Mouse (Mus musculus) heart, postnatal 14 days (tissue): ENCODE measurements around the gene Scamp2. TPM values are rescaled to one million over a fixed set of nuclear protein-coding genes. Genes with fewer than 3 reads are reported as not detected.

ENCODE experiments used
- DNase-seq, 2 experiments: peaks; one replicate each; pipeline ENCODE4 v3.0.0; 2021 to 2022
- intact Hi-C: fragments of 180-260 bp; cut with DNase I; formaldehyde crosslinking; loops from one replicate; pipeline ENCODE4 v1.15.1; 2025
- total RNA-seq, 2 experiments: library from RNA; stranded (reverse); gene quantifications; 2 replicates each; pipeline ENCODE4 v1.2.3; 2021

Scamp2 gene
- total RNA-seq, 2 experiments from 2014 or later: 28.0 to 32.7 TPM

DNA sequence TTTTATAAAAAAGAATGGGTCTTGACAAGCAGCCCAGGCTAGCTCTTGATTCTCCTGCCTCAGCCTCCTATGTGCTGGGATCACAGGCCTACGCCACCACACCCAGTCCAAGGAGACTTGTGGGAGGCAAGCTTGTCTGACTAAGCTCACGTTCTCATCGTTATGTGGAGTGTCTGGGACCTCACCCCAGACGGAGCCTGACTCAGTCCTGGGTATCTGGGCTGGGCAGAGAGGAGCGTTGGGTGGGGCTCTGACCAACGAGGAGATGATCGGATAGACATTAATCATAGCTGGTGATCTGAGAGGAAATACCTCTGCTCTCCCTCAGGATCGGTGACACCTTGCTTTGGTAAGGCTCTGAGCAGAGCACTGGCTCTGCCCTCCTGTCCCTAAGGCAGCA, 58.1 kb downstream of the Scamp2 start:
- intact Hi-C loops: no loop called here
- no peak for DNase-seq

DNA sequence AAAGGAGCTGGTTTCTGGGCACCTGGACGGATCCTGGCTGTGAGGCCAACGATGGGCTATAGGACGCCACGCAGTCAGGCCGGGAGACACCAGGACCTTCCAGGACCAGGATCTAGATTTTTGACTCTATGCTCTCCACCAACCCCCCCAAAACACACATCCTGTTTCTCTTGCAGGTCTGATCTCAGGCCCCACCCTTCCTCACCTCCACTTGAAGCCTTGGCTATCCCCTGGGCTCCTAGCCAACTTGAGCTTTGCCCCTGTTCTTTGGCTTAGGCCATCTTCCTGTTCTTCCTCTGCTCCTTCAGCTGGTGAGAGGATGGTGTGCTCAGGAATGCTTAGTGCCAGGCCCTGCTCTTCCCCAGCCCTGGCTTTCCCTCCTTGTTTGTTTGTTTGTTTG, 59.9 kb downstream of the Scamp2 start, which contains the start of gene Lman1l:
Gene Lman1l, minus strand, starts transcription at position 101 of the 400 bp plus-strand sequence.
- intact Hi-C loops: no loop called here
- no peak for DNase-seq

DNA sequence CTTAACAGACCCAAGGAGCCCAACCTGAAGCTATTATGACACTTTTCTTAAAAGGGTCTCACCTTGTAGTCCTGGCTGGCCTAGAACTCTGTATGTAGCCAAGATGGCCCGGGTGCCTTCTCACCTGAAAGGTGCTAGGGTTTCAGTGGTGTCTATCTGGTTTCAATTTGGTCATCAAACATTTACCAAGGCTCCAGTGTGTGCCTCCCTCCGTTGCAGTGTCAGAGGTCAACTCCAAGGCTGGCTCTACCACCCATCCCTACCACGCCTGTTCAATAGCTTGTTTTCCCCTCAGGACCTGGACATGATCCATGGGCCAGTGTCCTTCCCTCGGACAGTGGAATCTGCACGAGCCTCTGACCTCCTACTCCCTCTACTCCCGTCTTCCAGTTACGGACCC, 63.6 kb downstream of the Scamp2 start:
- no peak for DNase-seq

DNA sequence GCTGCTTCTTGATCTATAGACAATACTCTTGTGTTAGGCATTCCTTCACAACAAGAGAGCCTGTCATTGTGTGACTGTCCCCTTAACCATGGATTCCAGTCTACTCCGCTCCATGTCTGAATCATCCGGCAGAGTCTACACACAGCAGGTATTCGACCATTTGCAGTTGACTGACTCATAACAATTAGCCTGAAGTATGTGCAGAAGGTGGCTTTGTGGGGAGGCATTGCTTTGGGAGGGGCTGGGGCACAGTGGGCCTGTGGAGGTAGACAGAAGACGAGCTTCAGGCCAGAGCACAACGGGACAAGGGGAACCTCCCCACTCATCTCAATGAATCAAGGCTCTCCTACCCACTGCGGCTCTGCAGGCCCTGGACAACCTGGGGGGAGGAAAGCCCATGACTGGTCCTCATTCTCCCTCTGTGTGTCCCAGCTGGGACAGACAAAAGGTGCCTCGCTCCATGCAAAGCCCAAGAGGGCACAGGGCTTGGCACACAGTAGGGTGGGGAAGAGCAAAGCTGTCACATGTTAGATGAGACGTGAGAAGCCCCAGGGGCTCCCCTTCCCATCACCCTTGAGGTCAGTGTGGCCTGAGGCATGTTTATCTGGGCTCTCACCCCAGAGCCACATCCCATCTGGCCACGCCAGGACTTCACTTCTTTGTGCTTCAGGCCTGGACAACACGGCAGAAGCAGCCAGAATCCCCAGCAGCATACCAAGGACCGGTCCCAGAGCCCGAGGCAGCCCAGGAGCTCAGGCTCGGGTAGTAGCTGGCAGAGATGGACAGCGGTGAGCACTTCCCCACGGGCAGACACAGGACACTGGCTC, 65.1 kb downstream of the Scamp2 start:
- intact Hi-C loops: loop anchor here (5.0 kb wide), 1 partner anchor 84 kb away; no protein-coding TSS in a partner anchor
- DNase-seq: no peak

More for the DNA sequence above, 63.6 kb downstream of the Scamp2 start:
- intact Hi-C loops: no loop called here

DNA sequence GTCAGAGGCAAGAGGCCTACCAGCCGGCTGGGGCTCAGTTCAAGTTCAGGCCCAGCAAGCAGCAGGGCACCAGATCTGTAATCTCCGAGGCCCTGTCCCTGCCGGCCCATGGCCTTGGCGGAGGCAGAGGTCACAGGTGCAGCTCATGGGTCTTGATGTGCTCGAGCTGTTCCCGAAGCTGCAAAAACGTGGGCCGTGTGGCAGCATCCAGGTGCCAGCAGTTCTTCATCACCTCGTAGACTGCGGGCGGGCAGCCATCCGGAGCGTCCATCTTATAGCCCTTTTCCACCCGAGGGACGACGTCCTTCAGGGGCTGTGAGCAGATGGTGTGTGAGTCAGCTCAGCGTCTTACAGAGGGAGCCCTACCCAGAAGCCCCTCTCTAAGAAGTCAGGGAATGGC, 66.4 kb downstream of the Scamp2 start:
- intact Hi-C loops: loop anchor here (5.0 kb wide), 1 partner anchor 85 kb away; no protein-coding TSS in a partner anchor
- no peak for DNase-seq

DNA sequence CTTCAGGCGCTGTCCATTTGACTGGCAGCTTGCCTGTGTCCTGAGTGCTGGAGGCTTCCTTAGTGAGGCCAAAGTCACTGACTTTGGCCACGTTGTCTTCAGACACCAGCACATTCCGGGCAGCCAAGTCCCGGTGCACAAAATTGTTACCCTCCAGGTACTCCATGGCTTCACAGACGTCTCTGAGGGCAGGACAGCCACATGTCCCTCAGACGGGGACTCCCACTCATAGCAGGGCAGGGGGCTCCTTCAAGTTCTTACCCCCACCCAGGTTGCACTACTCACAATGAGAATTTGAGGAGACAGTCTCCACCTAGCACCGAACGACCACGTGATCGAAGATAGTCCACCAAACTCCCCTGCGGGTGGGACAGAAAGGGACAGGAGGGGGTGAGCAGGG, 67.1 kb downstream of the Scamp2 start:
- DNase-seq: no peak
- intact Hi-C loops: loop anchor here (5.0 kb wide), 1 partner anchor 86 kb away; no protein-coding TSS in a partner anchor

DNA sequence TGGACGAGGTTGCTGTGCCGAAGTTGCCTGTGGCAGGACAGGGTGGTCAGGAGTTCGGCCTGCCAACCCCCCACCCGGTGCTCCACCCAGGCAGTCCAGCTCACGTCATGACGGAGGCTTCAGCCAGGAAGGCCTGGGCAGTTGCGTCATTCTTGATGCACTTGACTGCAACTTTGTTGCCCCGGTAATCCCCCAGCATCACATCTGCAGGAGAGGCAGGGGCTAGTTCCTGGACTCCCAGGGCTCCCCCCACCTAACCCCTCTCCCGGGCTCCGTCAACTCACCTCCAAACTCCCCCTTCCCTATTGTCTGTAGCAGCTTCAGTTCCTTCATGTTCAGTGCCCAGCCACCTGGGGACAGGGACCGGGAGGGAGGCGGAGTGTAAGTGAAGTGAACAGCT, 68.0 kb downstream of the Scamp2 start:
- DNase-seq: no peak
- intact Hi-C loops: loop anchor here (1.0 to 5.0 kb wide), 3 partner anchors 17 to 86 kb away; no protein-coding TSS in a partner anchor

DNA sequence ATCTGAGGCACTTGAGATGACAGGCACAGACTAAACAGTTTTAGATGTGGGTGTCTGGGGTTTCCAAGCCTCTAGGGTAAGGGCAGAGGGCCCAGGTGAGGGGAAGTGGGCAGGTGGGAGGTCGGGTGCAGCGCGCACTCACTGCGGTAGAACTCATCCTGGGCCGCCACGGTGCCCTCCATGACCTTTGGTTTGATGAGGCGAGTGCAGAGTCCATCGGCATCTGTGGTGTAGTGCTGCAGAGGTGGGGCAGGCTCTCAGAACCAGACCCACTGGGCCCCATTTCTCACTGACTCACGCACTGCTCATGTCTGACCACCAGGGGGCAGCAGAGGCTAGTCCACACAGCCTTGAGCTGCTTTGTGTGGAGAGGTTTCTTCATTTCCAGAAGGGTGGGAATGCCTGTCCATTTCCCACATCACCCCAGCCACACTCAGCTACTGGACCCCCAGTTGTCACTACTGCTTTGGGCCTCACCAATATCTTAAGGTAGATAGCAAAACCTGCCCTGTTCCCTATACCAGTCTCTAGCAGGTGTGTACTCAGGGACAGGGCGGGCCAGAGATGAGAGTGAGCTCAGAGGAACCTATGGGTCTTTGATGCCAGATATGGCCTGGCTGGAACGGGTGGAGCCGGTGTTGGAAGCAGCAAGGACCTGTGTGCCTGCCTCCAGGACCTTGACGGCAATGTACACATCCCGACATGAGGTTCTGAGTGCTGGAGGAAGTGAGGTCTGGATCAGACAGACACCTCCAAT, 68.6 kb downstream of the Scamp2 start:
- DNase-seq: peak; percentile 85 to 91
- intact Hi-C loops: loop anchor here (1.0 to 5.0 kb wide), 3 partner anchors 16 to 87 kb away; no protein-coding TSS in a partner anchor

DNA sequence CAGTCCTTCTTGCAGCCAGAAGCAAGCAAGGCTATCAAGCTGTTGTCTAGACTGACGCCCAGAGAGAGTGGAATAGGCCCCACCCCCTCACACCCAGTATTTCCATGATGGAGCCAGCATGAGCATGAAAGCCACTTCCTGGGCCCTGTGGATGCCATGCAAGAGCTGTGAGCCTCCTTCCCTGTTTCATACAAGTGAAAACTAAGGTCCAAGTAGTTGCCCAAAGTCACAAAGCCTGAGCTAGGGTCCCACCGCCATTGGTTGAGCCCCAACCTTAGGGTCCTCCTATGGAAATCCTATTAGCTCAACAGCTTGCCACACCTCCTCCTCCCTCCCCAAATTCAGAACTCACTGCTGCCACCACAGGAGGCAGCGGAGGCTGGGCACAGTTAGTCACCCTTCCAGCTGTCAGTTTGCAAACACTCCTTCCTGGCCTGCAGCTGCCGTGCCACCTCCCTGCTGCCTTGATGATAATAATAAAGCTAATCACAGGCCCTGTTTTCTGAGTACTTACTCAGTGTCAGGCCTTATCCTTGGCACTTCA, 72.8 kb downstream of the Scamp2 start:
- intact Hi-C loops: no loop called here
- DNase-seq: no peak

DNA sequence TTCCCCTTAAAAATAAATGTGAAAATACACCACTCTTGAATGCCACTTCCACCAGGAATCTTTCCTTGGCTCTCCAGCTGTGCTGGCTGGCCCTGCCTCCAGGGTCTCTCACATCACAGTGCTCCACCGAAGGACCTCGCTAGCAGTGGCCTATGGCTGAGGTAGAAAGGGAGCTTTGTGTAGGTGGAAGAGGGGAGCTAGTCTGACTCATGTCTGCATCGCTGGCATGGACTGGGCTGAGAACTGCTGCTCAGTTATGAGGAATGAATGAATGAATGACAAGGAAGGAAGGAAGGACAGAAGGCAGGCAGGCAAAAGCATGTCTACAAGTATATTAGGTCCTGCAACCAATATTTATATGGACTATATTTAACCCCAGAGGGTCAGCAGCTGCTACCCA, 76.5 kb downstream of the Scamp2 start:
- DNase-seq: no peak
- intact Hi-C loops: no loop called here

DNA sequence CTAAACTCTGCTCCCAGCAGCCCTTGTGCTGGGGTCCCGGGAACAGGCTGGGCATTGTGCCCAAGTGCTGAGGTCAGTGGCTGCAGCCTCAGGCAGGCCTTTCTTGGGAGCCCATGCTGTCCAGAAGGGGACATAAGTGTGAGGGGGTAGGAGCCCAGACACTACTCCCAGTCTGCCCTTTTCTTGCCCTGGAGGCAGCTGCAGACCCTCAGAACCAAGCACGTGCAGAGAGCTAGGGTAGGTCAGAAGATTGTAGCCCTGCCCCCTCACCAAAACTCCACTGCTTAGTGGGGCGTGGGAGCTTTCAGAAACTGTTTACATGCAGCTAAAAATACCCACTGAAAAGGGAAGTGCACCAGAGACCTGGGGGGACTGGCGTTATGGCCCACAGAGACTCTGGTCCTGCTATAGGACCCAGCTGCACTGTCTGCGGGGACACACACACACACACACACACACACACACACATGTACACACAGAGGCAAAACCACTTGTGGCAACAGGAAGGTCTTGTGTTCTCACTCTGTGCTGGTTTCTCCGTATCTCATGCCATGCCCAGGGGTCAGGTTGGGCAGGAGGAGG, 77.1 kb downstream of the Scamp2 start:
- intact Hi-C loops: no loop called here
- peak; percentile 77 to 84 for DNase-seq

Other genes with a start within 250 kb of the Scamp2 start
- 1 to 10 TPM; 9.0 to 9.3 TPM for gene Ppcdc, start 120.8 kb upstream of the Scamp2 start, total RNA-seq
- gene Scamp5, start 92.9 kb upstream of the Scamp2 start, total RNA-seq: 1 to 10 TPM; 7.4 to 7.7 TPM
- 1 to 10 TPM; 1.5 to 1.8 TPM for gene Rpp25, start 56.9 kb upstream of the Scamp2 start, total RNA-seq
- 1,000 to 10,000 TPM; 2,287 to 2,318 TPM for gene Cox5a, start 39.7 kb upstream of the Scamp2 start, total RNA-seq
- 1 to 10 TPM; 5.0 to 5.9 TPM for gene Fam219b, start 23.4 kb upstream of the Scamp2 start, total RNA-seq
- 100 to 1,000 TPM; 162 to 176 TPM for gene Mpi, start 8.2 kb upstream of the Scamp2 start, total RNA-seq
- gene Ulk3, start 28.5 kb downstream of the Scamp2 start, total RNA-seq: 1 to 10 TPM; 8.9 to 9.1 TPM
- not detected for gene Cplx3, start 45.3 kb downstream of the Scamp2 start, total RNA-seq
- gene Lman1l, start 59.8 kb downstream of the Scamp2 start, total RNA-seq: not detected
- gene Csk, start 92.7 kb downstream of the Scamp2 start, total RNA-seq: 10 to 100 TPM; 26.9 to 34.1 TPM
- not detected for gene Cyp1a2, start 122.8 kb downstream of the Scamp2 start, total RNA-seq
- gene Cyp1a1, start 127.0 kb downstream of the Scamp2 start, total RNA-seq: not detected
- 1 to 10 TPM; 6.6 to 7.4 TPM for gene Edc3, start 147.6 kb downstream of the Scamp2 start, total RNA-seq
- gene Clk3, start 204.9 kb downstream of the Scamp2 start, total RNA-seq: 10 to 100 TPM; 32.7 to 40.8 TPM